ENCODE assay signal across 9 mouse cellular contexts in genomic region chr8:119829870-119830580, GRCm38 (mm10). TPM values are rescaled to one million over a fixed set of nuclear protein-coding genes. Genes with fewer than 3 reads are reported as not detected.
DNase-seq lines count a peak whose midpoint lies in the region; ATAC-seq lines count a peak whose summit lies in the region.
"Had no signal": no experiment of that assay in that cellular context is flagged by ENCODE, and none has a peak within 500 bp of the region (broad histone marks: within the 10 kb centered on the region; RNA-seq: fewer than 3 reads in every experiment).

No protein-coding gene starts in this region.

- ATAC-seq in intestine, embryonic 14.5 days (replicated peaks; ENCODE audit: low FRiP score, low TSS enrichment, low read depth) = no peak
- no peak for ATAC-seq in erythroblast, adult 5-6 weeks (replicated peaks; ENCODE audit: low FRiP score, poor library complexity, severe bottlenecking)

- H3K9ac ChIP-seq in intestine, embryonic 14.5 days (ENCODE audit: low read length) = no peak overlapping the region
- H3K9ac ChIP-seq: embryonic facial prominence, embryonic 13.5 days had no signal

- peaks cover 94% of the 10 kb centered on the region for H3K4me1 ChIP-seq in embryonic facial prominence, embryonic 10.5 days
- H3K4me1 ChIP-seq in intestine, embryonic 14.5 days (replicated peaks; ENCODE audit: control insufficient read depth, insufficient read depth, low read length) = peaks cover 73% of the 10 kb centered on the region

- peak; percentile 63 for DNase-seq in layer of hippocampus, adult 9-11 months
- DNase-seq in layer of hippocampus, adult 8-10 months (ENCODE audit: low spot score in 2 of 2) = no peak
- peak; percentile 70 for DNase-seq in embryonic facial prominence, embryonic 10.5 days (ENCODE audit: low spot score)
- DNase-seq in intestine, embryonic 14.5 days (ENCODE audit: low spot score) = no peak
- DNase-seq in retina, postnatal 1 day = peak; percentile 82
- DNase-seq in right cerebral cortex, postnatal 14 days = no peak
- DNase-seq: adrenal gland, postnatal 36 days had no signal

- peaks cover 20% of the 10 kb centered on the region for H3K36me3 ChIP-seq in embryonic facial prominence, embryonic 10.5 days (replicated peaks)
- H3K36me3 ChIP-seq in intestine, embryonic 14.5 days (ENCODE audit: control insufficient read depth, insufficient read depth, low read length) = peaks cover 4% of the 10 kb centered on the region; the same call in 1 of the 2 replicates
- H3K36me3 ChIP-seq: embryonic facial prominence, embryonic 13.5 days had no signal

- 35% methylated on average over 16 of the region's 16 CpGs for WGBS in embryonic facial prominence, embryonic 10.5 days
- 47% methylated on average over 16 of the region's 16 CpGs for whole genome bisulfite sequencing in intestine, embryonic 14.5 days

- no peaks in the 10 kb centered on the region for H3K9me3 ChIP-seq in embryonic facial prominence, embryonic 10.5 days
- no peaks in the 10 kb centered on the region for H3K9me3 ChIP-seq in intestine, embryonic 14.5 days (ENCODE audit: control insufficient read depth, low read length)
- H3K9me3 ChIP-seq: embryonic facial prominence, embryonic 13.5 days had no signal

- H3K27me3 ChIP-seq in embryonic facial prominence, embryonic 10.5 days (replicated peaks; ENCODE audit: low read depth, poor library complexity, severe bottlenecking) = no peaks in the 10 kb centered on the region
- H3K27me3 ChIP-seq in intestine, embryonic 14.5 days (replicated peaks; ENCODE audit: control insufficient read depth, insufficient read depth, low read length) = no peaks in the 10 kb centered on the region
- H3K27me3 ChIP-seq: embryonic facial prominence, embryonic 13.5 days had no signal

- H3K4me3 ChIP-seq in embryonic facial prominence, embryonic 10.5 days = peak overlapping the region; percentile 35
- H3K4me3 ChIP-seq in intestine, embryonic 14.5 days (ENCODE audit: low read depth, low read length) = no peak overlapping the region
- H3K4me3 ChIP-seq: embryonic facial prominence, embryonic 13.5 days had no signal

- peak overlapping the region; percentile 85 for H3K27ac ChIP-seq in embryonic facial prominence, embryonic 10.5 days (replicated peaks)
- peak overlapping the region; percentile 87; the same call in 1 of the 2 replicates for H3K27ac ChIP-seq in intestine, embryonic 14.5 days (ENCODE audit: low read depth)
- H3K27ac ChIP-seq: embryonic facial prominence, embryonic 13.5 days had no signal

- H3K4me2 ChIP-seq in intestine, embryonic 14.5 days (ENCODE audit: low read length) = no peak overlapping the region
- H3K4me2 ChIP-seq: embryonic facial prominence, embryonic 13.5 days had no signal

RNA-seq across cellular contexts. Expression of gene Cotl1, which starts 10.3 kb away (rescaled TPM):
- total RNA-seq in layer of hippocampus, adult 8-10 months (2022) = 100 to 1,000 TPM; 119 to 176 (median 137) TPM
- polyA plus RNA-seq in embryonic facial prominence, embryonic 10.5 days (2016; fragmentation: Nextera tagmentation; extraction: Ambion mirVana) = 137 and 149 TPM in 2 replicates
- polyA plus RNA-seq in intestine, embryonic 14.5 days (2014; fragmentation: Nextera tagmentation; extraction: Ambion mirVana) = 410 and 468 TPM in 2 replicates
- total RNA-seq in erythroblast, adult 5-6 weeks (2015; ENCODE audit: low replicate concordance) = 95.5 and 123 TPM in 2 replicates
- 51.2 and 98.1 TPM in 2 replicates for total RNA-seq in erythroblast, adult 5-6 weeks (2017; ENCODE audit: low replicate concordance)

RNA-seq across cellular contexts. Expression of gene Klhl36, which starts 32.0 kb away (rescaled TPM):
- 1 to 10 TPM; 7.0 to 9.4 (median 7.3) TPM for total RNA-seq in layer of hippocampus, adult 8-10 months (2022)
- 10.4 and 11.3 TPM in 2 replicates for polyA plus RNA-seq in embryonic facial prominence, embryonic 10.5 days (2016; fragmentation: Nextera tagmentation; extraction: Ambion mirVana)
- 12.9 and 14.0 TPM in 2 replicates for polyA plus RNA-seq in intestine, embryonic 14.5 days (2014; fragmentation: Nextera tagmentation; extraction: Ambion mirVana)
- 2.3 and 2.5 TPM in 2 replicates for total RNA-seq in erythroblast, adult 5-6 weeks (2015; ENCODE audit: low replicate concordance)
- total RNA-seq in erythroblast, adult 5-6 weeks (2017; ENCODE audit: low replicate concordance) = 1.6 and 5.2 TPM in 2 replicates

RNA-seq across cellular contexts. Expression of gene Tldc1, which starts 51.8 kb away (rescaled TPM):
- 10 to 100 TPM; 12.5 to 15.9 (median 15.5) TPM for total RNA-seq in layer of hippocampus, adult 8-10 months (2022)
- polyA plus RNA-seq in embryonic facial prominence, embryonic 10.5 days (2016; fragmentation: Nextera tagmentation; extraction: Ambion mirVana) = 12.8 and 14.5 TPM in 2 replicates
- polyA plus RNA-seq in intestine, embryonic 14.5 days (2014; fragmentation: Nextera tagmentation; extraction: Ambion mirVana) = 11.1 and 15.0 TPM in 2 replicates
- 0.42 and 1.3 TPM in 2 replicates for total RNA-seq in erythroblast, adult 5-6 weeks (2015; ENCODE audit: low replicate concordance)
- total RNA-seq in erythroblast, adult 5-6 weeks (2017; ENCODE audit: low replicate concordance) = 1.4 TPM in 1 of 2 replicates, not detected in the other

Comparison
In these comparisons a context has a peak if more than half of its experiments do, and no peak if none do; other contexts are left out.
1. DNase-seq: peak in layer of hippocampus, adult 9-11 months (single experiment), embryonic facial prominence, embryonic 10.5 days (single experiment) and retina, postnatal 1 day (single experiment); none in layer of hippocampus, adult 8-10 months (0 of 2), intestine, embryonic 14.5 days (single experiment) and right cerebral cortex, postnatal 14 days (single experiment).
2. RNA of gene Tldc1, which starts 51.8 kb away (total RNA-seq): 12.5 to 15.9 TPM in layer of hippocampus, adult 8-10 months; 0.42 to 1.4 TPM in erythroblast, adult 5-6 weeks; every median in the first group is over 4 times any median in the second.